Mouse (Mus musculus) urinary bladder, postnatal 4 days (tissue): Measurements from ENCODE around the gene Aym1.
A peak's percentile ranks its signal among the peaks of the same experiment; 100 is the strongest.

Source experiments
- DNase-seq, 2 experiments: peaks; one replicate each; pipeline ENCODE4 v3.0.0; 2021 to 2022; ENCODE audit warnings: low spot score in 2 of 2

The Aym1 gene

GRCm38 (mm10) chr5:113402702-113403101 lies 45.6 kb downstream of the Aym1 start:
- DNase-seq: no peak

DNA sequence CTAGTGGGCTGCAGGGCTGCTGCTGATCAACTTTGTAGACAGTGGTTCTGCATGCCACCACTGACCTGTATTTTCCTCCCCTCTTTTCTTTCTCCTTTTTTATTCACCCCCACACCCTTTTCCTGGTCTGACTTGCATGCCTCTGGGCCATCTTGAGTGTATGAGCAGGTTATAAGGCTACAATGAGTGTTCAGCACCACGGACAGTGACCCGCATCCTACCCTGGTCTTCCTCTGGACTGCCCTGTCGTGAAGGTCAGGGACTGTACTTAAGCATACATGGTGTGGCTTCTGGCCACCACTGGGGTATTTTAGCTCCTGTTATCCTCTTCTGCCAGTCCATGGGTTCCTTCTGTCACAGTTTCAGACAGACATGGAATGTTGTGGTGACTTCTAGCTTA lies 50.3 kb downstream of the Aym1 start:
- DNase-seq: peak in 1 of 2 experiments; percentile 68
